Comparison of ENCODE assay signal across 23 mouse cellular contexts in the genomic region with DNA sequence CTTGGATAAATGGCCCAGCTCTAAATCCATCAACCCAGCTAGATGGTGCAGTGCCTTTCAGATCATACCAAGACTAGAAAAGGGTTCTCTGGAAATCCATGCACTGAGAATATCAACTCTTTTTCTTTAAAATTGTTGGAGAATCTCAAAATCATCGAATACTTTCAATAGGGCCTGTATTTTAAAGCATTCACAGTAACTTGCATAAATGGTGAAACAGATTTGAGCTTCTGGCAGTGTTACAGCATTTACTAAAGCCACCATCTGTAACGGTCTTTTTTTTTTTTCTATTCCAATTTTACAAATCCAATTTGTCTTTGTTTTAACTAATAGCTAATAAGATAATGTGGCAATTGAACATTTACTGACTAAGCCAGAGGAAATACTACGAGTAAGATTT. TPM values are rescaled to one million over a fixed set of nuclear protein-coding genes. Genes with fewer than 3 reads are reported as not detected.
DNase-seq lines count a peak whose midpoint lies in the region; ATAC-seq and TF ChIP-seq lines count a peak whose summit lies in the region.
"Had no signal": no experiment of that assay in that cellular context is flagged by ENCODE, and none has a peak within 500 bp of the region (broad histone marks: within the 10 kb centered on the region; RNA-seq: fewer than 3 reads in every experiment).

No protein-coding gene starts in this region.

- TF ChIP-seq CTCF in CH12.LX (conservative IDR thresholded peaks at IDR 0.05 in 1 of 2, IDR thresholded peaks at IDR 0.05 in 1 of 2; ENCODE audit: low read depth in 2 of 2, low read length in 2 of 2): no peak

- no peak for TF ChIP-seq EP300 in CH12.LX (IDR thresholded peaks at IDR 0.05; ENCODE audit: low read length)

- TF ChIP-seq RAD21 in CH12.LX (IDR thresholded peaks at IDR 0.05; ENCODE audit: low read depth, low read length): no peak

- no peak overlapping the region for H3K4me2 ChIP-seq in forebrain, embryonic 13.5 days
- H3K4me2 ChIP-seq in forebrain, embryonic 11.5 days (ENCODE audit: low read depth, low read length, severe bottlenecking): no peak overlapping the region
- H3K4me2 ChIP-seq in hindbrain, embryonic 15.5 days: no peak overlapping the region
- no peak overlapping the region for H3K4me2 ChIP-seq in hindbrain, embryonic 14.5 days (replicated peaks)
- H3K4me2 ChIP-seq in CH12.LX (ENCODE audit: insufficient read depth, low read depth, poor library complexity, severe bottlenecking): peak overlapping the region; percentile 92
- H3K4me2 ChIP-seq: embryonic facial prominence, embryonic 12.5 days; heart, embryonic 11.5 days; heart, embryonic 15.5 days had no signal

- DNase-seq in forebrain, embryonic 11.5 days (ENCODE audit: low spot score): no peak
- DNase-seq in hindbrain, embryonic 14.5 days (ENCODE audit: low spot score): no peak
- DNase-seq in CH12.LX (ENCODE audit: extremely low read depth): no peak
- peak; percentile 34 for DNase-seq in brain, embryonic 18.5 days (ENCODE audit: low read depth, low spot score)
- DNase-seq in kidney, postnatal 25 days: no peak
- DNase-seq in right cerebral cortex, adult 18-20 months: no peak
- DNase-seq: adrenal gland, postnatal 14 days; cerebellum, adult 11 months; cerebellum, adult 8-10 months; embryo, embryonic 11 days; gastrocnemius, postnatal 14 days; heart, adult 2 months; heart, postnatal 14 days; kidney, adult 11 months had no signal

- no peak for TF ChIP-seq POLR2A in CH12.LX (IDR thresholded peaks at IDR 0.05; ENCODE audit: low read depth, low read length)

- H3K9me3 ChIP-seq in forebrain, embryonic 13.5 days (replicated peaks): no peaks in the 10 kb centered on the region
- no peaks in the 10 kb centered on the region for H3K9me3 ChIP-seq in forebrain, embryonic 11.5 days (ENCODE audit: control insufficient read depth, low read length)
- H3K9me3 ChIP-seq in hindbrain, embryonic 15.5 days: no peaks in the 10 kb centered on the region
- H3K9me3 ChIP-seq in hindbrain, embryonic 14.5 days (ENCODE audit: control insufficient read depth, low read length): no peaks in the 10 kb centered on the region
- no peaks in the 10 kb centered on the region for H3K9me3 ChIP-seq in CH12.LX (replicated peaks; ENCODE audit: low read length)
- H3K9me3 ChIP-seq: embryonic facial prominence, embryonic 12.5 days; heart, embryonic 15.5 days had no signal

- no peak overlapping the region for H3K4me3 ChIP-seq in forebrain, embryonic 13.5 days
- no peak overlapping the region for H3K4me3 ChIP-seq in forebrain, embryonic 11.5 days (ENCODE audit: low read depth, low read length)
- H3K4me3 ChIP-seq in hindbrain, embryonic 15.5 days: no peak overlapping the region
- no peak overlapping the region for H3K4me3 ChIP-seq in hindbrain, embryonic 14.5 days (replicated peaks; ENCODE audit: low read length)
- H3K4me3 ChIP-seq in CH12.LX (replicated peaks in 1 of 3; ENCODE audit: low read depth in 2 of 3, low read length in 2 of 3, poor library complexity in 1 of 3): no peak overlapping the region
- H3K4me3 ChIP-seq: embryonic facial prominence, embryonic 12.5 days; heart, adult 2 months; heart, embryonic 15.5 days had no signal

- no peak overlapping the region for H3K9ac ChIP-seq in forebrain, embryonic 13.5 days
- no peak overlapping the region for H3K9ac ChIP-seq in forebrain, embryonic 11.5 days (ENCODE audit: low read length)
- H3K9ac ChIP-seq in hindbrain, embryonic 15.5 days: no peak overlapping the region
- no peak overlapping the region for H3K9ac ChIP-seq in hindbrain, embryonic 14.5 days
- H3K9ac ChIP-seq in CH12.LX (ENCODE audit: insufficient read depth, low read depth): no peak overlapping the region
- H3K9ac ChIP-seq: embryonic facial prominence, embryonic 12.5 days; heart, embryonic 15.5 days had no signal

- in situ Hi-C loops in CH12.LX (cut with MboI; ENCODE audit: low pct_ligation_motif_present, low pct_unique_long_range_greater_than_20kb, low sequenced_read_pairs): no loop called here

- dilution Hi-C loops in CH12.LX (cut with MboI; ENCODE audit: extremely low pct_ligation_motif_present, extremely low pct_unique_long_range_greater_than_20kb, low sequenced_read_pairs): no loop called here

- peak overlapping the region; percentile 67 for H3K27ac ChIP-seq in forebrain, embryonic 13.5 days
- no peak overlapping the region for H3K27ac ChIP-seq in forebrain, embryonic 11.5 days (ENCODE audit: low read depth, low read length)
- H3K27ac ChIP-seq in hindbrain, embryonic 15.5 days (replicated peaks): 0 out of 2 replicates have a peak overlapping the region, but pooled peaks have one; percentile 20
- H3K27ac ChIP-seq in hindbrain, embryonic 14.5 days: no peak overlapping the region
- no peak overlapping the region for H3K27ac ChIP-seq in CH12.LX (ENCODE audit: insufficient read depth, low read depth)
- H3K27ac ChIP-seq: embryonic facial prominence, embryonic 12.5 days; heart, adult 2 months; heart, embryonic 15.5 days; hindbrain, postnatal 0 days had no signal

- no peak for ATAC-seq in forebrain, embryonic 13.5 days
- no peak for ATAC-seq in forebrain, embryonic 11.5 days (replicated peaks; ENCODE audit: low FRiP score)
- ATAC-seq in hindbrain, embryonic 15.5 days (ENCODE audit: low FRiP score, low read depth): no peak
- no peak for ATAC-seq in hindbrain, embryonic 14.5 days (ENCODE audit: low FRiP score)
- ATAC-seq: activated CD4-positive, CD25-positive, alpha-beta regulatory T cell, adult 4 months; Patski had no signal

- H3K36me3 ChIP-seq in forebrain, embryonic 13.5 days (ENCODE audit: poor library complexity, severe bottlenecking): no peaks in the 10 kb centered on the region
- no peaks in the 10 kb centered on the region for H3K36me3 ChIP-seq in forebrain, embryonic 11.5 days (ENCODE audit: control insufficient read depth, insufficient read depth, low read length)
- H3K36me3 ChIP-seq in hindbrain, embryonic 15.5 days: no peaks in the 10 kb centered on the region
- H3K36me3 ChIP-seq in hindbrain, embryonic 14.5 days (replicated peaks; ENCODE audit: control insufficient read depth, insufficient read depth): no peaks in the 10 kb centered on the region
- H3K36me3 ChIP-seq in CH12.LX (replicated peaks in 1 of 2; ENCODE audit: control insufficient read depth in 1 of 2, insufficient read depth in 1 of 2, low read length in 1 of 2): no peaks in the 10 kb centered on the region
- H3K36me3 ChIP-seq: embryonic facial prominence, embryonic 12.5 days; heart, embryonic 15.5 days had no signal

- H3K27me3 ChIP-seq in forebrain, embryonic 13.5 days: no peaks in the 10 kb centered on the region
- H3K27me3 ChIP-seq in forebrain, embryonic 11.5 days (ENCODE audit: control insufficient read depth, insufficient read depth, low read length): no peaks in the 10 kb centered on the region
- no peaks in the 10 kb centered on the region for H3K27me3 ChIP-seq in hindbrain, embryonic 15.5 days
- H3K27me3 ChIP-seq in hindbrain, embryonic 14.5 days (ENCODE audit: control insufficient read depth, insufficient read depth, low read length): no peaks in the 10 kb centered on the region
- no peaks in the 10 kb centered on the region for H3K27me3 ChIP-seq in CH12.LX (replicated peaks)
- H3K27me3 ChIP-seq: embryonic facial prominence, embryonic 12.5 days; heart, embryonic 15.5 days had no signal

- H3K4me1 ChIP-seq in forebrain, embryonic 13.5 days: peaks cover 28% of the 10 kb centered on the region
- H3K4me1 ChIP-seq in forebrain, embryonic 11.5 days (replicated peaks; ENCODE audit: control insufficient read depth, insufficient read depth, low read length): no peaks in the 10 kb centered on the region
- H3K4me1 ChIP-seq in hindbrain, embryonic 15.5 days (replicated peaks): peaks cover 20% of the 10 kb centered on the region
- H3K4me1 ChIP-seq in hindbrain, embryonic 14.5 days (replicated peaks; ENCODE audit: control insufficient read depth, insufficient read depth, low read length): no peaks in the 10 kb centered on the region; the same call in 1 of the 2 replicates
- H3K4me1 ChIP-seq in CH12.LX (ENCODE audit: control insufficient read depth in 1 of 2, insufficient read depth in 2 of 2): peaks cover 5 to 8% of the 10 kb centered on the region in 2 experiments; a peak in 3 of 4 replicates
- H3K4me1 ChIP-seq: heart, embryonic 15.5 days had no signal

- 64% methylated on average over 3 of the region's 3 CpGs for WGBS in forebrain, embryonic 13.5 days
- 81% methylated on average over 3 of the region's 3 CpGs for WGBS in forebrain, embryonic 11.5 days
- 55% methylated on average over 3 of the region's 3 CpGs for WGBS in hindbrain, embryonic 15.5 days
- 68% methylated on average over 3 of the region's 3 CpGs for WGBS in hindbrain, embryonic 14.5 days

- no peaks in the 10 kb centered on the region for H3K79me2 ChIP-seq in CH12.LX (replicated peaks; ENCODE audit: control insufficient read depth, extremely low read depth, insufficient read depth, poor library complexity, severe bottlenecking)

TF ChIP-seq in CH12.LX, 34 proteins besides CTCF, POLR2A, EP300 and RAD21:
- TF ChIP-seq ELF1 (IDR thresholded peaks at IDR 0.05; ENCODE audit: low read depth, low read length) (no peak), TCF12 (IDR thresholded peaks at IDR 0.05; ENCODE audit: low read depth, low read length) (no peak)

RNA-seq across cellular contexts. Expression of a gene that starts 27.8 kb away (rescaled TPM):
- 34.7 and 35.5 TPM in 2 replicates for polyA plus RNA-seq in forebrain, embryonic 13.5 days (2015; fragmentation: Nextera tagmentation; extraction: Ambion mirVana)
- 35.7 and 38.6 TPM in 2 replicates for polyA plus RNA-seq in forebrain, embryonic 11.5 days (2014; fragmentation: Nextera tagmentation; extraction: Ambion mirVana)
- 22.1 and 22.7 TPM in 2 replicates for polyA plus RNA-seq in hindbrain, embryonic 15.5 days (2015; fragmentation: Nextera tagmentation; extraction: Ambion mirVana)
- polyA plus RNA-seq in hindbrain, embryonic 14.5 days (2014; fragmentation: Nextera tagmentation; extraction: Ambion mirVana): 20.2 and 25.1 TPM in 2 replicates
- 0.13 and 0.29 TPM in 2 replicates for total RNA-seq in CH12.LX (2012; rRNA removed)
- total RNA-seq in CH12.LX (2014; rRNA removed): 0.13 and 0.23 TPM in 2 replicates
- polyA plus RNA-seq in CH12.LX (2012; ENCODE audit: insufficient read length, low read depth): 0.70 and 0.75 TPM in 2 replicates
- polyA plus RNA-seq: C2C12 had no signal

Comparison
In these comparisons a context has a peak if more than half of its experiments do, and no peak if none do; other contexts are left out.
1. H3K27ac ChIP-seq: peak in forebrain, embryonic 13.5 days (single experiment) and hindbrain, embryonic 15.5 days (single experiment); none in forebrain, embryonic 11.5 days (single experiment), hindbrain, embryonic 14.5 days (single experiment) and CH12.LX (single experiment).
2. RNA of a gene that starts 27.8 kb away (polyA plus RNA-seq): 35.7 to 38.6 TPM in forebrain, embryonic 11.5 days, 34.7 to 35.5 TPM in forebrain, embryonic 13.5 days, 20.2 to 25.1 TPM in hindbrain, embryonic 14.5 days and 22.1 to 22.7 TPM in hindbrain, embryonic 15.5 days; 0.70 to 0.75 TPM in CH12.LX; every median in the first group is over 10 times any median in the second.